Mouse (Mus musculus): ENCODE measurements around the gene Cry2. TPM values are rescaled to one million over a fixed set of nuclear protein-coding genes. Genes with fewer than 3 reads are reported as not detected.

Gene Cry2
- polyA plus RNA-seq, 1 experiment = 8.0 TPM

GRCm38 (mm10) chr2:92455704-92456103, 21.9 kb upstream of the Cry2 start:
- H3K4me3 ChIP-seq (replicated peaks; ENCODE audit: control insufficient read depth, low read depth, low read length) = no peak overlapping the region
- TF ChIP-seq CTCF (IDR thresholded peaks at IDR 0.05; ENCODE audit: control insufficient read depth, insufficient read depth, low read length) (no peak), POLR2A (IDR thresholded peaks at IDR 0.05; ENCODE audit: borderline replicate concordance, control insufficient read depth, low read depth, low read length) (no peak)
- 0% methylated on average over 2 of the region's 3 CpGs for WGBS
- peaks cover 11% of the 10 kb centered on the region for H3K4me1 ChIP-seq (ENCODE audit: control insufficient read depth, insufficient read depth, low read length)
- H3K27ac ChIP-seq (ENCODE audit: control insufficient read depth, insufficient read depth, low read depth, low read length, poor library complexity) = no peak overlapping the region

- no peak overlapping the region for H3K27ac ChIP-seq (ENCODE audit: control insufficient read depth, insufficient read depth, low read depth, low read length, poor library complexity)
- TF ChIP-seq POLR2A (IDR thresholded peaks at IDR 0.05; ENCODE audit: borderline replicate concordance, control insufficient read depth, low read depth, low read length) (no peak), CTCF (IDR thresholded peaks at IDR 0.05; ENCODE audit: control insufficient read depth, insufficient read depth, low read length) (no peak)
- no peak overlapping the region for H3K4me3 ChIP-seq (replicated peaks; ENCODE audit: control insufficient read depth, low read depth, low read length)
- 90% methylated on average over 11 of the region's 11 CpGs for WGBS
- peaks cover 9% of the 10 kb centered on the region for H3K4me1 ChIP-seq (ENCODE audit: control insufficient read depth, insufficient read depth, low read length)
Measured at GRCm38 (mm10) chr2:92454166-92454565, 20.3 kb upstream of the Cry2 start.

- no peaks in the 10 kb centered on the region for H3K4me1 ChIP-seq (ENCODE audit: control insufficient read depth, insufficient read depth, low read length)
- 70% methylated on average over 3 of the region's 3 CpGs for WGBS
Measured at GRCm38 (mm10) chr2:92451126-92451525, 17.3 kb upstream of the Cry2 start.

GRCm38 (mm10) chr2:92447121-92447740, 13.4 kb upstream of the Cry2 start:
- WGBS = 75% methylated on average over 7 of the region's 7 CpGs
- TF ChIP-seq POLR2A (IDR thresholded peaks at IDR 0.05; ENCODE audit: borderline replicate concordance, control insufficient read depth, low read depth, low read length) (no peak), CTCF (IDR thresholded peaks at IDR 0.05; ENCODE audit: control insufficient read depth, insufficient read depth, low read length) (no peak)
- H3K4me3 ChIP-seq (replicated peaks; ENCODE audit: control insufficient read depth, low read depth, low read length) = no peak overlapping the region
- no peak overlapping the region for H3K27ac ChIP-seq (ENCODE audit: control insufficient read depth, insufficient read depth, low read depth, low read length, poor library complexity)
- H3K4me1 ChIP-seq (ENCODE audit: control insufficient read depth, insufficient read depth, low read length) = no peaks in the 10 kb centered on the region

More at GRCm38 (mm10) chr2:92451126-92451525, 17.3 kb upstream of the Cry2 start:
- no peak for TF ChIP-seq POLR2A (IDR thresholded peaks at IDR 0.05; ENCODE audit: borderline replicate concordance, control insufficient read depth, low read depth, low read length)
- no peak for TF ChIP-seq CTCF (IDR thresholded peaks at IDR 0.05; ENCODE audit: control insufficient read depth, insufficient read depth, low read length)
- Histone ChIP-seq H3K27ac (ENCODE audit: control insufficient read depth, insufficient read depth, low read depth, low read length, poor library complexity) (no peak overlapping the region), H3K4me3 (replicated peaks; ENCODE audit: control insufficient read depth, low read depth, low read length) (no peak overlapping the region)

GRCm38 (mm10) chr2:92446656-92447055, 12.8 kb upstream of the Cry2 start:
- Histone ChIP-seq H3K4me1 (ENCODE audit: control insufficient read depth, insufficient read depth, low read length) (no peaks in the 10 kb centered on the region; the same call in 1 of the 2 replicates), H3K27ac (ENCODE audit: control insufficient read depth, insufficient read depth, low read depth, low read length, poor library complexity) (no peak overlapping the region), H3K4me3 (replicated peaks; ENCODE audit: control insufficient read depth, low read depth, low read length) (no peak overlapping the region)
- WGBS = 68% methylated on average over 8 of the region's 8 CpGs
- TF ChIP-seq CTCF (IDR thresholded peaks at IDR 0.05; ENCODE audit: control insufficient read depth, insufficient read depth, low read length) = no peak
- no peak for TF ChIP-seq POLR2A (IDR thresholded peaks at IDR 0.05; ENCODE audit: borderline replicate concordance, control insufficient read depth, low read depth, low read length)

- no peak for TF ChIP-seq CTCF (IDR thresholded peaks at IDR 0.05; ENCODE audit: control insufficient read depth, insufficient read depth, low read length)
- no peak for TF ChIP-seq POLR2A (IDR thresholded peaks at IDR 0.05; ENCODE audit: borderline replicate concordance, control insufficient read depth, low read depth, low read length)
- Histone ChIP-seq H3K27ac (ENCODE audit: control insufficient read depth, insufficient read depth, low read depth, low read length, poor library complexity) (no peak overlapping the region), H3K4me1 (ENCODE audit: control insufficient read depth, insufficient read depth, low read length) (no peaks in the 10 kb centered on the region; the same call in 1 of the 2 replicates), H3K4me3 (replicated peaks; ENCODE audit: control insufficient read depth, low read depth, low read length) (no peak overlapping the region)
- 69% methylated on average over 9 of the region's 9 CpGs for WGBS
Measured at GRCm38 (mm10) chr2:92445890-92446289, 12.0 kb upstream of the Cry2 start.

GRCm38 (mm10) chr2:92444376-92444775, 10.5 kb upstream of the Cry2 start:
- H3K4me3 ChIP-seq (replicated peaks; ENCODE audit: control insufficient read depth, low read depth, low read length) = no peak overlapping the region
- H3K4me1 ChIP-seq (ENCODE audit: control insufficient read depth, insufficient read depth, low read length) = no peaks in the 10 kb centered on the region; the same call in 1 of the 2 replicates
- 46% methylated on average over 4 of the region's 4 CpGs for WGBS
- TF ChIP-seq CTCF (IDR thresholded peaks at IDR 0.05; ENCODE audit: control insufficient read depth, insufficient read depth, low read length) = no peak
- TF ChIP-seq POLR2A (IDR thresholded peaks at IDR 0.05; ENCODE audit: borderline replicate concordance, control insufficient read depth, low read depth, low read length) = no peak
- H3K27ac ChIP-seq (ENCODE audit: control insufficient read depth, insufficient read depth, low read depth, low read length, poor library complexity) = no peak overlapping the region

- no peak overlapping the region for H3K4me3 ChIP-seq (replicated peaks; ENCODE audit: control insufficient read depth, low read depth, low read length)
- WGBS = 61% methylated on average over 4 of the region's 4 CpGs
- no peak for TF ChIP-seq CTCF (IDR thresholded peaks at IDR 0.05; ENCODE audit: control insufficient read depth, insufficient read depth, low read length)
- TF ChIP-seq POLR2A (IDR thresholded peaks at IDR 0.05; ENCODE audit: borderline replicate concordance, control insufficient read depth, low read depth, low read length) = no peak
- H3K4me1 ChIP-seq (ENCODE audit: control insufficient read depth, insufficient read depth, low read length) = no peaks in the 10 kb centered on the region; the same call in 1 of the 2 replicates
- H3K27ac ChIP-seq (ENCODE audit: control insufficient read depth, insufficient read depth, low read depth, low read length, poor library complexity) = no peak overlapping the region
Measured at GRCm38 (mm10) chr2:92443313-92443712, 9.5 kb upstream of the Cry2 start.
